Mouse (Mus musculus) G1E-ER4 (cell line): ENCODE measurements around the gene Nexn. TPM values are rescaled to one million over a fixed set of nuclear protein-coding genes. Genes with fewer than 3 reads are reported as not detected.

ENCODE experiments used
- GATA1 ChIP-seq: IDR thresholded peaks from one replicate; pipeline ENCODE4 v1.8.0; 2012; ENCODE audit warnings: low read length, inconsistent platforms
- polyA plus RNA-seq: library from polyadenylated mRNA; stranded (reverse); fragments of >175 nt; gene quantifications from 2 replicates; pipeline ENCODE4 v1.2.3, GENCODE M21; 2012

Gene Nexn
- polyA plus RNA-seq, 1 experiment: not detected

GRCm38 (mm10) chr3:152213416-152213815 is 52.7 kb downstream of the Nexn start:
- TF ChIP-seq GATA1: no peak

- no peak for TF ChIP-seq GATA1
Measured at GRCm38 (mm10) chr3:152211731-152212279, 54.3 kb downstream of the Nexn start.

GRCm38 (mm10) chr3:152210728-152211391 is 55.3 kb downstream of the Nexn start:
- no peak for TF ChIP-seq GATA1

GRCm38 (mm10) chr3:152209967-152210634 is 56.0 kb downstream of the Nexn start, which contains the start of the genes Dnajb4 and Fubp1:
Dnajb4 (minus strand) TSS chr3:152210302.
Fubp1 (plus strand) TSS chr3:152210422.
- no peak for TF ChIP-seq GATA1

GRCm38 (mm10) chr3:152209177-152209966 is 56.8 kb downstream of the Nexn start:
- no peak for TF ChIP-seq GATA1

GRCm38 (mm10) chr3:152208096-152208885 is 57.9 kb downstream of the Nexn start:
- no peak for TF ChIP-seq GATA1

GRCm38 (mm10) chr3:152207156-152207555 is 59.0 kb downstream of the Nexn start:
- no peak for TF ChIP-seq GATA1

GRCm38 (mm10) chr3:152204577-152204976 is 61.6 kb downstream of the Nexn start:
- TF ChIP-seq GATA1: no peak

GRCm38 (mm10) chr3:152203996-152204395 is 62.2 kb downstream of the Nexn start:
- no peak for TF ChIP-seq GATA1

GRCm38 (mm10) chr3:152203411-152203810 is 62.7 kb downstream of the Nexn start:
- no peak for TF ChIP-seq GATA1

- no peak for TF ChIP-seq GATA1
Measured at GRCm38 (mm10) chr3:152202942-152203341, 63.2 kb downstream of the Nexn start.

GRCm38 (mm10) chr3:152201651-152202050 is 64.5 kb downstream of the Nexn start:
- no peak for TF ChIP-seq GATA1

- no peak for TF ChIP-seq GATA1
Measured at GRCm38 (mm10) chr3:152201181-152201580, 65.0 kb downstream of the Nexn start.

- TF ChIP-seq GATA1: no peak
Measured at GRCm38 (mm10) chr3:152199125-152199524, 67.0 kb downstream of the Nexn start.

- TF ChIP-seq GATA1: no peak
Measured at GRCm38 (mm10) chr3:152193635-152194097, 72.5 kb downstream of the Nexn start.
